Mouse (Mus musculus) small intestine, adult 2 months (tissue): ENCODE data around the gene Ccdc105.

Source experiments
- CTCF ChIP-seq: fragments of 200-500 bp; IDR thresholded peaks from 2 replicates; pipeline ENCODE4 v1.5.1; 2012; ENCODE audit warnings: low read depth, mild to moderate bottlenecking, control low read depth, inconsistent platforms, low read length, moderate library complexity, mixed read lengths; ENCODE audit not compliant: insufficient replicate concordance, insufficient read length; ENCODE audit errors: extremely low read depth
- POLR2A ChIP-seq: fragments of 200-500 bp; IDR thresholded peaks from 2 replicates; pipeline ENCODE4 v1.6.1; 2012; ENCODE audit warnings: low read depth, mild to moderate bottlenecking, control low read depth, inconsistent platforms, low read length, moderate library complexity

- TF ChIP-seq POLR2A (no peak), CTCF (no peak)
These were observed 12.7 kb upstream of the Ccdc105 start for GRCm38 (mm10) chr10:78765570-78765969.
